Mouse (Mus musculus) kidney, postnatal 36 days (tissue): ENCODE results near the gene Fscb.

Source experiments
- DNase-seq, 2 experiments: peaks; one replicate each; pipeline ENCODE4 v3.0.0; 2021 to 2022; ENCODE audit warnings: mixed read lengths in 2 of 2

Gene Fscb

DNA sequence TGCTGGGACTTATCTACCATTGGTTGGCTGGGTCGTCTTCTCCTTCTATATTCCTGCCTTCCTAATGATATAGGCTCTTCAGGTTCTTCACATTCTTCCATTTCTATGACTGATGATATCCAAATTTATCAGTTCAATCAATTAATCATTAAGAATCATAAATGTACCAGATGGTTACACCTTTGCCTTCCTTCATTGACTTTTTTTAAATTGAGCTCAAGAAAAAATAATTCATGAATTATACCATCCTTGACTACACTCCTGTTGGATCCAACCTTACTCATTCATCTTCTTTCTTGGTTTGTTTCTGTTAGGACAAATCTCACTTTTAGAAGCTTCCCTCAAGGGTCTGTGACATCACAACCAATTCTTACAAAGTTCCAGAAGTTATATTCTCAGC, at the start of gene Fscb:
Gene Fscb (minus strand): TSS at position 101 of the 400 bp plus-strand sequence.
- DNase-seq, result no peak

DNA sequence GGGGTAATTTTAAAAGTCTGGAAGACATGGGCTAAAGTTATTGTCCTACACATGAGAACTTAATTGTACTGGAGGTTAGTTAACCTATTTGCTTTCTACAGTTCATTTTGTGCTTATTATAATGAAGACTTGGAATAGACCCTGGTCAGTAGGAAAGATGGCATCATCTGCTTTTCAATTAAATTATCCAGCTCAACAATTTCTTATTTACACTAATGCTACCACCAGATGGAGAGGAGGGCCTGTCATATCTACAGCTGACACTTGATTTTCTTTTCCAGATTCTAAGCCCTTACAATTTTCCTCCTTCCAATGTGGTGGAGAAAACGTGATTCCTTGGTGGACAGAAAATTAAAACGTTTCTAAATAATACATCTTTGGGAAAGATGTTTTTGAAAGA, 42.3 kb upstream of the Fscb start:
- no peak for DNase-seq

DNA sequence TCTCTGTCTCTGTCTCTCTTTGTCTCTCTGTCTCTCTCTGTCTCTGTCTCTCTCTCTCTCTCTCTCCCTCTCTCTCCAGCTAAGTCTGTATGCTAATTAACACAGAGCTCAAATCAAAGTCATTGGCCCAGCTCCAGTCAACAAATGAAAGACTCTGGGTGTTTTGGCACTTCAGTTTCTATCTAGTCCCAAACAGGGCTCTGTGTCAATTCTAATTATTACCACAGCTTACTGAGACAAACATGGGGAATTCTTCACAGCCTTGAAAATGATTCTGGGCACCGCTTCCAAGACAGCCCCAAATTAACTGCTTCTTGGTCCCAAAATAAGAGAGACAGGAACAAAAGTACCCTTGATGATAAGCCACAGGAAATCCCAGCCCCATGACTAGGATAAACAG, 38.9 kb upstream of the Fscb start:
- no peak for DNase-seq

DNA sequence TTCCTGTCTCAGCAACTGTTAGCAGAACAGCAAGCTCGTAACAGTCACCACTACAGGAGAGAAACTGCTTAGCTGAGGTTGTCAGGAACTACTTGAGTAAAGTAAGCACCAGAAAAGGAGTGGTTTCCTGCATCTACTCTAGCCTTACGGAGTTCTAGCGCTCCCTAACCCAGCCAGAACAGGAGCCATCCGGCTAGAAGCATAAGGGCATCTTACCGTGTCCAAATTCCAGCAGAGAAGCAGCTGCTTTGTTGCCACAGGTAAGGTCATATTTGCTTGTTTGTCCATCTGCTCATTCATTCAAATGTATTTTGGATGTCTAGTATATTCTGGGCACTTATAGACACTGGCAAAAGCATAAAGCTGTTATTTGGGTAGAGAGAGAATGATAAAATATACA, 23.2 kb upstream of the Fscb start:
- DNase-seq, result peak in 1 of 2 experiments; percentile 6

DNA sequence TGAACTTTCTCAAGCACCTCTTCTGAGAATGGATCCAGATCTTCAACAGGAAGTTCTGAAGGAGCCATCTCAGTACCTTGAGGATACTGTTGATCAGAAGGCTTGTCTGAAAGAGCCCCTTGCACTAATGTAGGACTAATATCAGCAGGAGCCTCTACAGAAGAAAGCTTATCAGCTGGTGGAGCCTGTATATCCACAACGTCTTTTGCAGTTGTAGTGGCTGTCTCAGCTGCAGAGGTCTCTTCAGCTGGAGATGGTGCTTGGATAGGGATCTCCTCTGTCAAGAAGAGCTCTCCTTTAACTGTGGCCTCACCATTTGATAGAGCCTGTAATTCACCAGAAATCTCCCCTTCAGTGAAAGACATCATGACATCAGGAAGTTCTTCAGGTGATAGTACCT, 875 bp downstream of the Fscb start:
- DNase-seq, result no peak

DNA sequence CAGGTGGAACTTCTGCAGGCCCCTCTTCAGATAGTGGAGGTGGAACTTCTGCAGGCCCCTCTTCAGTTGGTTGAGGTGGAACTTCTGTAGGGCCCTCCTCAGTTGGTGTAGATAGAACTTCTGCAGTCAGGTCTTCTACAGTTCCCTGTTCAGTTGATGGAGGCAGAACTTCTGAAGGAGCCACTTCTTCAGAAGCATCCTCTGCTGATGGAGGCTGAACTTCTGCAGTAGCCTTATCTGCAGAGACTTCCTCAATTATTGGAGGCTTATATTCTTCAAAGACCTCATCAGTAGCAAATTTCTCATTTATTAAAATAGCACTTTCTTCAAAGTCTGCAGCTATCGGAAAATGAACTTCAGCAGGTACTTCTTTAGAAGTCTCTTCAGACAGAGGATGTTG, 1.4 kb downstream of the Fscb start:
- DNase-seq, result no peak

DNA sequence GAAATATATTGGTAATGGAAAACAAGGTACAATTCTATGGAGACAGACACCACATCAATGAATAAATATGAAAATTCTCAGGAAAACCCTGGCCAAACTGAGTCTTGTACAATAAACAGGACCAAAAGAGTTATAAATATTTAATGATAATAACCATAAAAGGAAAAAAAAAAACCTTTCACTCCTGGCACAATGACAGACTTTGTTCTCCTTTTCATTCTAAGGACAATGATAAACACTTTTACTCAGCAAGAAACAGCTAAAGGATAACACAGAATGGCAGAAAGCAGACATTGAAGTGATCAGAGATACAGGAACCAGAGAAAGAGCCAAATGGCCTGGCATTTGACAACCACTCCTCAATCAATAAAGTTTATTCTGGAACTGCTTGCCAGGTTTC, 19.3 kb downstream of the Fscb start:
- DNase-seq, result no peak

DNA sequence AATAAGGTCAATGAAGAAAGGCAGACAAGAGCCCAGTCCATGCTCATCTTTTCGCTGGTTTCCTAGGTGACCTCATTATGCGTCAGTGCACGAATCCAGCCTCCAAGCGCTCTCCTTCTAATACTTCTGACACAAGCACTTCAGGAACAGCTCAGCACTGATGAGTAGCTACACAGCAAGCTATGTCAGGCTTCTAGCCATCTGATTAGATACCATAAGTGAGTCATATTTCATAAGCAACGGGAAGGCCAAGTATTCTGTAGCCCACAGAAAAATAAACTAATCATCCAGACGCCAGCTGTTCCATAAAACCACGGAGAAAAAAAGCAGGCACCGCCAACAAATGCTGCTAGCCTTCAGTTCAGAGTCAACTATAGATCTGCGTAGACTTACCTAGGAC, 24.6 kb downstream of the Fscb start:
- DNase-seq, result no peak

DNA sequence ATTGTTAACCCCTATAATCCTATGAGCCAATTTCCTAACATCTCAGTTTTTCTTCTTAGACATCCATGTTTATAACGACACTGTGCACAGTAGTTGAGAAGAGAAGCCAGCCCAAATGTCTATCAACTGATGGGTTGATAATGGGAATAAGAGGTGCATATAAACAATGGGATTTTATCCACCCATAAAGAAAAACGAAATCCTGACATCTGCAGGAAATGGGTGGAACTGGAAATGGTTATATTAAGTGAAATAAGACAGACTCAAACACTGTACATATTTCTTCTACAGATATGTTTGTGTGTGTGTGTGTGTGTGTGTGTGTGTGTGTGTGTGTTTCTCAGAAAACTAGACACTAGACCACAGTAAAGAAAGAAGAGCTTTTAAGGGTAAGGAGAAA, 37.8 kb downstream of the Fscb start:
- DNase-seq, result no peak
